Comparison of ENCODE assay signal across 11 mouse cellular contexts in the genomic region with DNA sequence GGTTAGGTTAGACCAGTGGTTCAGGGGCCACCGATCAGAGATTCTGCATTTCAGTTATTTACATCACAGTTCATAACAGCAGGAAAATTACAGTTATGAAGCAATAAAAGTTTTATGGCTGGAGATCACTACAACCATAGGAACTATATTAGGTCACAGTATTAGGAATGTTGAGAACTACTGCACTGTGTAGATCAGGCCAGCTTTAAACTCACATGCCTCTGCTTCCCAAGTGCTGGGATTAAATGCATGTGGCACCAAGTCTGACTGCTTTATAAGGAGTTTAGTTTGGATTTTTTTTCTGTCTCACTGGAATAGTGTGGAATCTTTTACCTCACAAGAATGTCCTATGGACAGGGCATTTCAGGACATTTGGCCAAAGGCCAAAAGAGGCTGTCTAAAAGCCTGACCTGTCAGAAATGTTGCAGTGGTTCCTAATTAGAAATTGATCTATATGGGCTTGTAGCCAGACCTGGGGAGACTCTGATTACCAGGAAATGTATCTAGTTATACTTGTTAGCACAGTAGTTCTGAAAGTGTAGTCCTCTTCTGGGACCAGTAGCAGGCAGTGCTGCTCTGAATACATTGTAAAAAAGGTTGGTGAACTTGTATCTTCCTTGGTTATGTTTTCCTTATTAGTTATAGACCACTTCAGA. TPM values are rescaled to one million over a fixed set of nuclear protein-coding genes. Genes with fewer than 3 reads are reported as not detected.
A peak's percentile ranks its signal among the peaks of the same experiment; 100 is the strongest.
DNase-seq lines count a peak whose midpoint lies in the region; TF ChIP-seq lines count a peak whose summit lies in the region.
"Had no signal": no experiment of that assay in that cellular context is flagged by ENCODE, and none has a peak within 500 bp of the region (broad histone marks: within the 10 kb centered on the region; RNA-seq: fewer than 3 reads in every experiment).

No protein-coding gene starts in this region.

- H3K9me3 ChIP-seq in MEL (replicated peaks; ENCODE audit: insufficient read depth, low read length) = no peaks in the 10 kb centered on the region
- H3K9me3 ChIP-seq: limb, embryonic 13.5 days had no signal

- peaks cover 11% of the 10 kb centered on the region for H3K4me1 ChIP-seq in heart, adult 2 months (ENCODE audit: control insufficient read depth, insufficient read depth, low read length)
- H3K4me1 ChIP-seq in MEL (ENCODE audit: control insufficient read depth in 1 of 2, insufficient read depth in 2 of 2, low read length in 2 of 2) = peaks cover 0 to 3% of the 10 kb centered on the region in 2 experiments

- no peak overlapping the region for H3K4me3 ChIP-seq in heart, adult 2 months
- H3K4me3 ChIP-seq in MEL (ENCODE audit: control insufficient read depth in 1 of 2, insufficient read depth in 1 of 2, low read depth in 2 of 2, low read length in 2 of 2) = no peak overlapping the region
- H3K4me3 ChIP-seq: limb, embryonic 13.5 days had no signal

- peaks cover 7% of the 10 kb centered on the region for H3K79me2 ChIP-seq in heart, adult 2 months (replicated peaks; ENCODE audit: control insufficient read depth, insufficient read depth, low read length)
- peaks cover 79% of the 10 kb centered on the region for H3K79me2 ChIP-seq in MEL (ENCODE audit: control insufficient read depth, insufficient read depth, low read length, poor library complexity)

- intact Hi-C loops in heart, adult 2 months (cut with DNase I) = no loop called here
- intact Hi-C loops in heart, postnatal 25 days (cut with DNase I) = no loop called here
- intact Hi-C loops in left cerebral cortex, postnatal 25 days (cut with DNase I) = no loop called here

- DNase-seq in heart, adult 2 months = no peak
- DNase-seq in heart, postnatal 25 days (ENCODE audit: low spot score) = no peak
- DNase-seq in MEL (ENCODE audit: low read depth, low spot score) = no peak
- DNase-seq in brain, embryonic 14.5 days (ENCODE audit: low read depth) = peak; percentile 12
- peak; percentile 77 for DNase-seq in kidney, postnatal 10 days
- no peak for DNase-seq in ovary, postnatal 10 days (ENCODE audit: low spot score)
- DNase-seq in left cerebral cortex, postnatal 25 days (ENCODE audit: low spot score in 2 of 2) = no peak
- no peak for DNase-seq in ovary, adult 18-20 months (ENCODE audit: low spot score)

- peak; percentile 59 for TF ChIP-seq CTCF in heart, adult 2 months (IDR thresholded peaks at IDR 0.05)
- peak in 2 of 3 experiments; percentile 9 to 14; a peak in 1 of 6 replicates for TF ChIP-seq CTCF in MEL (IDR thresholded peaks at IDR 0.05 in 2 of 3, conservative IDR thresholded peaks at IDR 0.05 in 1 of 3; ENCODE audit: control insufficient read depth in 1 of 3, insufficient read depth in 1 of 3, low read depth in 2 of 3, low read length in 3 of 3, poor library complexity in 1 of 3, severe bottlenecking in 1 of 3)
- TF ChIP-seq CTCF in brain, embryonic 14.5 days (IDR thresholded peaks at IDR 0.05; ENCODE audit: borderline replicate concordance, extremely low read depth, insufficient read depth, insufficient read length) = no peak

- TF ChIP-seq POLR2A in heart, adult 2 months (IDR thresholded peaks at IDR 0.05; ENCODE audit: insufficient read depth, low read depth, low read length) = no peak
- no peak for TF ChIP-seq POLR2A in MEL (IDR thresholded peaks at IDR 0.05; ENCODE audit: control insufficient read depth in 1 of 2, insufficient read depth in 1 of 2, low read depth in 1 of 2, low read length in 2 of 2, poor library complexity in 1 of 2)
- TF ChIP-seq POLR2A in brain, embryonic 14.5 days (IDR thresholded peaks at IDR 0.05; ENCODE audit: borderline replicate concordance, extremely low read depth, insufficient read depth, insufficient read length, poor library complexity, severe bottlenecking) = no peak

- 72% methylated on average over 1 of the region's 1 CpGs for WGBS in heart, adult 2 months

- no peaks in the 10 kb centered on the region for H3K27me3 ChIP-seq in heart, adult 2 months (ENCODE audit: control insufficient read depth, insufficient read depth, low read length)
- no peaks in the 10 kb centered on the region for H3K27me3 ChIP-seq in MEL (ENCODE audit: control insufficient read depth in 1 of 2, insufficient read depth in 2 of 2, low read length in 2 of 2)
- H3K27me3 ChIP-seq: limb, embryonic 13.5 days had no signal

- peak overlapping the region; percentile 42 for H3K27ac ChIP-seq in heart, adult 2 months
- H3K27ac ChIP-seq in MEL (ENCODE audit: control insufficient read depth, low read depth, low read length) = no peak overlapping the region
- H3K27ac ChIP-seq: limb, embryonic 13.5 days had no signal

- no peak; the same call in none of the 2 replicates for TF ChIP-seq RAD21 in MEL (IDR thresholded peaks at IDR 0.05; ENCODE audit: low read depth, low read length)

- no peak overlapping the region for H3K9ac ChIP-seq in heart, adult 2 months (ENCODE audit: low read depth, low read length)
- no peak overlapping the region for H3K9ac ChIP-seq in MEL (ENCODE audit: control insufficient read depth, low read depth, low read length, poor library complexity, severe bottlenecking)
- H3K9ac ChIP-seq: limb, embryonic 13.5 days had no signal

- H3K36me3 ChIP-seq in heart, adult 2 months (ENCODE audit: control insufficient read depth, insufficient read depth, low read length) = peaks cover 39% of the 10 kb centered on the region
- peaks cover 0 to 6% of the 10 kb centered on the region in 2 experiments for H3K36me3 ChIP-seq in MEL (ENCODE audit: control insufficient read depth in 1 of 2, insufficient read depth in 2 of 2, low read length in 2 of 2)
- H3K36me3 ChIP-seq: limb, embryonic 13.5 days had no signal

- TF ChIP-seq EP300 in heart, adult 2 months (IDR thresholded peaks at IDR 0.05; ENCODE audit: insufficient read depth, low read depth, low read length) = no peak
- TF ChIP-seq EP300 in MEL (IDR thresholded peaks at IDR 0.05; ENCODE audit: low read depth in 1 of 2, low read length in 2 of 2) = no peak

TF ChIP-seq in MEL, 35 proteins besides CTCF, POLR2A, EP300 and RAD21:
- no peak for TF ChIP-seq USF2 (IDR thresholded peaks at IDR 0.05; ENCODE audit: borderline replicate concordance in 1 of 2, insufficient read depth in 1 of 2, low read depth in 1 of 2, low read length in 2 of 2)
- TF ChIP-seq MYB (IDR thresholded peaks at IDR 0.05; ENCODE audit: low read depth, low read length) = no peak
- TF ChIP-seq MAZ (IDR thresholded peaks at IDR 0.05; ENCODE audit: low read depth, low read length) = no peak
- TF ChIP-seq SIN3A (IDR thresholded peaks at IDR 0.05; ENCODE audit: low read length) = no peak
- TF ChIP-seq JUND (IDR thresholded peaks at IDR 0.05; ENCODE audit: low read depth, low read length) = no peak

RNA-seq across cellular contexts. Expression of a gene that starts 18.0 kb away (rescaled TPM):
- total RNA-seq in heart, adult 2 months (2021) = not detected
- not detected in 2 replicates for polyA plus RNA-seq in heart, adult 2 months (2012; rRNA removed)
- total RNA-seq in heart, postnatal 25 days (2021) = not detected
- total RNA-seq in MEL (2012; rRNA removed) = not detected in 2 replicates
- polyA plus RNA-seq in MEL (2012; ENCODE audit: insufficient read depth in 1 of 2, insufficient read length in 2 of 2, low read depth in 1 of 2, low replicate concordance in 2 of 2, missing spikeins in 1 of 2) = not detected
- 4.1 and 6.5 TPM in 2 replicates for polyA plus RNA-seq in brain, embryonic 14.5 days (2012; rRNA removed)
- total RNA-seq in left cerebral cortex, postnatal 25 days (2021) = not detected
- polyA plus RNA-seq: stomach, embryonic 14.5 days had no signal

RNA-seq across cellular contexts. Expression of a gene that starts 18.3 kb away (rescaled TPM):
- total RNA-seq in heart, adult 2 months (2021) = 10 to 100 TPM; 83.4 to 92.7 TPM
- polyA plus RNA-seq in heart, adult 2 months (2012; rRNA removed) = 89.8 and 112 TPM in 2 replicates
- total RNA-seq in heart, postnatal 25 days (2021) = 100 to 1,000 TPM in 1 of 2 experiments, 10 to 100 TPM in 1; 95.9 to 103 TPM
- total RNA-seq in MEL (2012; rRNA removed) = 214 and 237 TPM in 2 replicates
- polyA plus RNA-seq in MEL (2012; ENCODE audit: insufficient read depth in 1 of 2, insufficient read length in 2 of 2, low read depth in 1 of 2, low replicate concordance in 2 of 2, missing spikeins in 1 of 2) = 100 to 1,000 TPM in 1 of 2 experiments, not detected in 1; 407 TPM
- 253 and 290 TPM in 2 replicates for polyA plus RNA-seq in brain, embryonic 14.5 days (2012; rRNA removed)
- 100 to 1,000 TPM in 1 of 2 experiments, 10 to 100 TPM in 1; 99.4 to 101 TPM for total RNA-seq in left cerebral cortex, postnatal 25 days (2021)

RNA-seq across cellular contexts. Expression of a gene that starts 39.4 kb away (rescaled TPM):
- not detected for total RNA-seq in heart, adult 2 months (2021)
- not detected in 2 replicates for polyA plus RNA-seq in heart, adult 2 months (2012; rRNA removed)
- total RNA-seq in heart, postnatal 25 days (2021) = not detected
- total RNA-seq in MEL (2012; rRNA removed) = not detected in 2 replicates
- polyA plus RNA-seq in MEL (2012; ENCODE audit: insufficient read depth in 1 of 2, insufficient read length in 2 of 2, low read depth in 1 of 2, low replicate concordance in 2 of 2, missing spikeins in 1 of 2) = under 1 TPM in 1 of 2 experiments, not detected in 1; 0.17 TPM
- polyA plus RNA-seq in brain, embryonic 14.5 days (2012; rRNA removed) = not detected in 2 replicates
- not detected for total RNA-seq in left cerebral cortex, postnatal 25 days (2021)
- polyA plus RNA-seq: cortical plate, adult 2 months; limb, embryonic 13.5 days; stomach, embryonic 14.5 days had no signal

Comparison
In these comparisons a context has a peak if more than half of its experiments do, and no peak if none do; other contexts are left out.
1. DNase-seq: peak in brain, embryonic 14.5 days (single experiment) and kidney, postnatal 10 days (single experiment); none in heart, adult 2 months (0 of 2), heart, postnatal 25 days (single experiment), MEL (single experiment), ovary, postnatal 10 days (single experiment), left cerebral cortex, postnatal 25 days (0 of 2) and ovary, adult 18-20 months (single experiment).